Mouse (Mus musculus) erythroblast, embryonic 14.5 days (primary cell): Measurements from ENCODE around the gene Rbm12. TPM values are rescaled to one million over a fixed set of nuclear protein-coding genes. Genes with fewer than 3 reads are reported as not detected.

Experiments
- H3K27me3 ChIP-seq: 2 replicates; pipeline ENCODE4 v1.6.1; 2012; ENCODE audit warnings: inconsistent platforms; ENCODE audit not compliant: control insufficient read depth
- H3K36me3 ChIP-seq: 2 replicates; pipeline ENCODE4 v1.6.1; 2012; ENCODE audit warnings: mild to moderate bottlenecking, inconsistent platforms; ENCODE audit not compliant: control insufficient read depth
- H3K4me1 ChIP-seq: 2 replicates; pipeline ENCODE4 v1.6.1; 2012; ENCODE audit warnings: inconsistent platforms; ENCODE audit not compliant: control insufficient read depth
- H3K4me3 ChIP-seq: replicated peaks from 2 replicates; pipeline ENCODE3; 2012; ENCODE audit warnings: moderate library complexity, mild to moderate bottlenecking, inconsistent platforms
- H3K9me3 ChIP-seq: 2 replicates; pipeline ENCODE4 v1.6.1; 2012; ENCODE audit warnings: low read length, inconsistent platforms, mixed read lengths; ENCODE audit not compliant: control insufficient read depth
- GATA1 ChIP-seq: IDR thresholded peaks from 2 replicates; pipeline ENCODE4 v1.6.1; 2012; ENCODE audit warnings: low read length, inconsistent platforms, mixed read lengths
- TAL1 ChIP-seq: IDR thresholded peaks from 3 replicates; pipeline ENCODE4 v1.6.1; 2012; ENCODE audit warnings: low read length, inconsistent platforms, mixed read lengths
- polyA plus RNA-seq: library from polyadenylated mRNA; stranded (reverse); fragments of >175 nt; gene quantifications from 2 replicates; pipeline ENCODE4 v1.2.3, GENCODE M21; 2012

Rbm12 gene
- polyA plus RNA-seq, 1 experiment, result 0.31 TPM

DNA sequence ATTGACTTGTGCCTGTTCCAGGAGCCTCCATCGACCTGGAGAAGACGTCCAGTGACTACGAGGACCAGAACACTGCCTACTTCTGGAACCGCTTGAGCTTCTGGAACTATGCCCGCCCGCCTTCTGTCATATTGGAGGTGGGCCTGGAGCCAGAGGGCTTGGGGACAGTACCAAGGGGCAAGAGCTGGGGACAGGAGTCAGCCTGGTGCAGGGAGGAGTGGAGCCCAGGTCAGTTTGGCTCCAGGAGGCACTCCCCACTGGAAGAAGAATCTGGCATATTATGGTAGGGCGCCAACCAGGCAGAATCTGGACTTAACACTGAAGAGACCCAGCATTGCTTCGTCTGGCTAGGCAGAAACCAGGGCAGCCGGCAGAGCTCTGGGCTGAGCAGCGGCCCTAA is 43.9 kb downstream of the Rbm12 start:
- peaks cover 21% of the 10 kb centered on the region for H3K4me1 ChIP-seq
- no peak overlapping the region for H3K4me3 ChIP-seq
- H3K27me3 ChIP-seq, result no peaks in the 10 kb centered on the region; the same call in 1 of the 2 replicates
- TF ChIP-seq TAL1, result no peak
- no peak for TF ChIP-seq GATA1
- peaks cover 34% of the 10 kb centered on the region for H3K36me3 ChIP-seq
- H3K9me3 ChIP-seq, result no peaks in the 10 kb centered on the region

DNA sequence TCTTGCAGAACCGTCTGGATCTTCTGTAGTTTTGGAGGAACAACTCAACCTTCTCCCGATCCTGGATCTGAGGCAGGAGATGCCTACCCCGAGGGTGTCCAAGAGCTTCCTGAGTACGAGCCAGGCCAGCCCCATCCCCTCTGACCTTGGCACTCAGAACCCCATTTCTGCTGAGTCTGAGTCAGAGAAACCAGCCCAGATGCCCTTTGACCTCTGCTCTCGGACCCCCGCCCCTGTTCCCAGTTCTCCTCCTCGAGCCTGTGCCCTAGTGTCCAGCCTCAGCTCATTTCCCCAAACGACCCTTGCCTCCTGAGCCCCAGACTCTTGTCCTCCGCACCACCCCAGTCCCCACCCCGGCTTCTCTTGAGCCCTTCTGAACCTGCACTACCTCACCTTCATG is 45.7 kb downstream of the Rbm12 start:
- H3K4me3 ChIP-seq, result peak overlapping the region; percentile 81
- TF ChIP-seq GATA1, result no peak
- no peak for TF ChIP-seq TAL1

DNA sequence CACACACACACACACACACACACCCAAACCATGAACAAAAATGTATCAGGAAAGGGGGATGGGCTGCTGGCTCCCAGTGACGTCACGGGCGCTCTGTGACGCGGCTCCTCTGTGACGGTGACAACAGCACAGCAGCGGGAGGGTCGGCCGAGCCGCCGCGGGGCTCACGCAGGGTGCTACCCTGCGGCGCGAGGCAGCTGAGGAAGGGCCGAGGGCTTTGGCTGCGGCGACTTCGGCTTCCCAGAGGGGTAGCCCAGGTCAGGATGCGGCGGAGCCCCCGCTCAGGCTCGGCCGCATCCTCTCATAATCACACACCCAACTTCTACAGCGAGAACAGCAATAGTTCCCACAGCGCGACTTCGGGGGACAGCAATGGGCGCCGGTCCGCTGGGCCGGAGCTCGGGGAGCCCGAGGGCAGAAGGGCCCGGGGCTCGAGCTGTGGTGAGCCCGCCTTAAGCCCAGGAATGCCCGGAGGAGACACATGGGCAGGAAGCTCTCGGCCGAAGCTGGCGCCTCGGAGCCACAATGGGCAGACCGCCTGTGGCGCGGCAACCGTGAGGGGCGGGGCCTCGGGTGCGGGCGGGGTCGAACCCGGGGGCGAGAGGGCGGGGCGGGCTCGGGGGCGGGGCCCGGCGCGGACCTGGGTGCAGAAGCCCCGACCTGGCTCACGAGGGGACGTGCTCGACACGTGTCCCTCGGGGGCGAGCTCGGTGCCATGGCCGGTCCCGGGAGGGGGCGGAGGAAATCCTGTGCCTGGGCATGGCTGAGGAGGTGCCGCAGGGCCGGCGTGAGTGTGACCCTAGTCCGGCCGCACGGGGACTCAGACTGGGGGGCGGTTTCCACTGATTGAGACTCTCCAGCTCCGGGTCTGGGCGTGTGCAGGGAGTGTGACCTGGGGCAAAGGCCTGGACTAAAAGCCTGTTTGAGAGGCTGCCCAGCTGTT is 46.4 kb downstream of the Rbm12 start, which contains the start of gene Spag4:
Gene Spag4, plus strand, starts transcription at position 77 of the 943 bp plus-strand sequence.
- H3K4me3 ChIP-seq, result peak within 1 kb of the TSS; percentile 81
- H3K27me3 ChIP-seq, result no peaks in the 10 kb centered on the region; the same call in 1 of the 2 replicates
- H3K4me1 ChIP-seq, result peaks cover 21% of the 10 kb centered on the region
- no peak for TF ChIP-seq TAL1
- no peak for TF ChIP-seq GATA1
- no peaks in the 10 kb centered on the region for H3K9me3 ChIP-seq
- H3K36me3 ChIP-seq, result peaks cover 18% of the 10 kb centered on the region

More for the DNA sequence above, 45.7 kb downstream of the Rbm12 start:
- H3K4me1 ChIP-seq, result peaks cover 21% of the 10 kb centered on the region
- H3K27me3 ChIP-seq, result no peaks in the 10 kb centered on the region; the same call in 1 of the 2 replicates
- no peaks in the 10 kb centered on the region for H3K9me3 ChIP-seq
- H3K36me3 ChIP-seq, result peaks cover 20% of the 10 kb centered on the region

DNA sequence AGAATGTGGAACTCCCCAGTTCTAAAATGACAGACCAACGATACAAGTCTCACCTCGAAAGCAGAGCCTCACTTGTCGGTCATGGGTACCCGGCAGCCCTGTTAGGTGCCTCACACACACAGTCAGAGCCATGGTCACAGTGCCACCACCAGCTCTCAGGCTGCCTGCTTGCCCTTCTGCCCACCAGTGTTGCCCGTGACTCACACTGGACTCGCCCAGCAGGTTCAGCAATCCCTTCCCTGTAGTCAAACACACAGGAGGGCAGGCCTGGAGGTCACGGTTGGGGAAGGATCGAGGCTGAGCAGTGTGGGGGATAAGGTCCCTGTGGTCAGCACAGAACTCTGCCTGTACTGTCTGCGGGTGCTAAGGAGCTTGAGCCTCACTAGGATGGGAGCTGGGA is 59.0 kb downstream of the Rbm12 start, which contains the start of gene Fer1l4:
Gene Fer1l4, minus strand, starts transcription at position 132 of the 400 bp plus-strand sequence.
- no peaks in the 10 kb centered on the region for H3K36me3 ChIP-seq
- H3K4me3 ChIP-seq, result no peak within 1 kb of the TSS
- TF ChIP-seq GATA1 (no peak), TAL1 (no peak)
- H3K27me3 ChIP-seq, result peaks cover 47% of the 10 kb centered on the region
- H3K9me3 ChIP-seq, result no peaks in the 10 kb centered on the region
- H3K4me1 ChIP-seq, result peaks cover 3% of the 10 kb centered on the region

DNA sequence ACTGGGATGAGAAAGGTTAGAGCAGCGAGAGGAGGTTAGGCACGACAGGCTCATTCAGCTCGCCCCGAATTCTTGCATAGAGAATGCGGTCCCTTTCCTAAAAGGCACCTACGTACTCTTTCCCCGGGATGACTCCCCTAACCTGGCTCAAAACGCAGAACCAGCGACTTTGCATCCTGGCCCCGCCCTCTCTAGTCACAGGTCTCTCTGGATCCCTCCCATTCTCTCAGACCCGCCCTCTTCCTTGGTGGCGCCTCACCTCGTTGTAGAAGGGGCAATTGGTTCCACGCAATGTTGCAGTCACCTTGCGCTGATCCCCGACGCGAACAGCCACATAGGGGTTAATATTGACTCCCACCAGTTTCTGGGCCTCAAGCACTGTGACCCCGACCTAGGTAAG is 63.8 kb downstream of the Rbm12 start:
- no peak for TF ChIP-seq TAL1
- Histone ChIP-seq H3K4me1 (peaks cover 5% of the 10 kb centered on the region), H3K4me3 (no peak overlapping the region), H3K36me3 (no peaks in the 10 kb centered on the region), H3K27me3 (peaks cover 48% of the 10 kb centered on the region), H3K9me3 (no peaks in the 10 kb centered on the region)

DNA sequence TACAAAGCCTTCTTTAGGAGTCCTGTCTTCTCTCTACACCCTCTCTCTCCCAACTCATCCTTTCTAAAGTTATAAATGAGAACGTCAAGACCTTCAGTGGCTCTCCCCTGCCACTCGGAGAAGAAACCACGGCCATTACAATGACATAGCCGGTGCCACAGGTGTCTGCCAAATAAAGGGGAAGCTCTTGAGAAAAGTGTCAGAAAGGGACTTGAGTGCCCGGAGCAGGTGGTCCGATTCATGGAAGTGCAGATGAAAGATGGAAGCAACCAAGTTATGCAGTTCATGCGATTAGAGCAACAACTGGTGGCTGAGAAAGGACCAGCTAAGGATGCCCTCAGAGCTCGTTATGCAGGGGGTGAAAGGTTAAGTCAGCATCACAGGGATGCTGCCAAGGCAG is 68.9 kb downstream of the Rbm12 start:
- Histone ChIP-seq H3K4me3 (no peak overlapping the region), H3K9me3 (no peaks in the 10 kb centered on the region), H3K27me3 (peaks cover 15% of the 10 kb centered on the region), H3K4me1 (peaks cover 3% of the 10 kb centered on the region), H3K36me3 (no peaks in the 10 kb centered on the region)
- TF ChIP-seq TAL1 (no peak), GATA1 (no peak)

Other genes starting within 250 kb of the Rbm12 start
- gene Uqcc1, start 181.7 kb downstream of the Rbm12 start, polyA plus RNA-seq, result 0.09 and 0.47 TPM in 2 replicates
- not detected in 2 replicates for gene Gm15557, start 171.2 kb downstream of the Rbm12 start, polyA plus RNA-seq
- 0.04 TPM in 1 of 2 replicates, not detected in the other for gene Gdf5, start 166.6 kb downstream of the Rbm12 start, polyA plus RNA-seq
- gene Cep250, start 155.5 kb downstream of the Rbm12 start, polyA plus RNA-seq, result 3.7 and 3.8 TPM in 2 replicates
- 0.03 and 0.04 TPM in 2 replicates for gene 6430550D23Rik, start 104.0 kb downstream of the Rbm12 start, polyA plus RNA-seq
- gene Ergic3, start 103.9 kb downstream of the Rbm12 start, polyA plus RNA-seq, result 7.3 and 7.5 TPM in 2 replicates
- not detected in 2 replicates for gene Fer1l4, start 59.0 kb downstream of the Rbm12 start, polyA plus RNA-seq
- 0.08 and 0.09 TPM in 2 replicates for gene Spag4, start 46.8 kb downstream of the Rbm12 start, polyA plus RNA-seq
- 1.1 and 2.0 TPM in 2 replicates for gene Cpne1, start within 50 bp of the Rbm12 start, polyA plus RNA-seq
- 0.01 TPM in 1 of 2 replicates, not detected in the other for gene Gm28036, start 15.1 kb upstream of the Rbm12 start, polyA plus RNA-seq
- 41.6 and 50.1 TPM in 2 replicates for gene Romo1, start 32.1 kb upstream of the Rbm12 start, polyA plus RNA-seq
- gene Nfs1, start 32.2 kb upstream of the Rbm12 start, polyA plus RNA-seq, result 3.2 and 3.4 TPM in 2 replicates
- gene Rbm39, start 68.3 kb upstream of the Rbm12 start, polyA plus RNA-seq, result 37.5 TPM in 2 replicates
- gene Phf20, start 84.5 kb upstream of the Rbm12 start, polyA plus RNA-seq, result 1.2 and 1.5 TPM in 2 replicates
- gene Cnbd2, start 200.3 kb upstream of the Rbm12 start, polyA plus RNA-seq, result not detected in 2 replicates
- gene Scand1, start 200.7 kb upstream of the Rbm12 start, polyA plus RNA-seq, result 85.2 and 101 TPM in 2 replicates